Mouse (Mus musculus): ENCODE measurements around the gene Uhrf1bp1. TPM values are rescaled to one million over a fixed set of nuclear protein-coding genes. Genes with fewer than 3 reads are reported as not detected.
A peak's percentile ranks its signal among the peaks of the same experiment; 100 is the strongest.

Gene Uhrf1bp1
- polyA plus RNA-seq, 1 experiment from 2014 or later = 1.4 TPM

DNA sequence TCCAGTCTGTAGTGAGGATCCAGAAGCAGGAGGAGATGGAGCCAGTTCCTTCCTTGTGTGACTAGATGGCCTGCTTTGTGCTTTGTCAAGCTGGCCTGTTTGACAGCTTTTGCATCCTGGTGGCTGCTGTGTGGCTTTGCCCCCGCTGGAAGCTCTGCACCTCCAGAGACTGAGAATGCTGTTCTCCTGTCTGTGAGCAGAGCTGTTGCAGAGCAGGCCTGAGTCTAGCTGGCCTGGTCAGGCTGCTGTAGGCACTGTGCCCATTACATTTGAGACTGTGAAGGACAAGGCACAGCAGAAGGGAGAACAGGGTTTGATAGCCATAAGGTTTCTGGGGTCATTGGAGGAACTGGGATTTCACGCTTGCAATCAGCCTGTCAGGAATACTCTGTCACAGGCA, 85.5 kb downstream of the Uhrf1bp1 start:
- H3K9ac ChIP-seq (ENCODE audit: low read depth, low read length) = no peak overlapping the region
- H3K27me3 ChIP-seq (replicated peaks; ENCODE audit: control insufficient read depth, insufficient read depth, low read length) = no peaks in the 10 kb centered on the region
- no peak overlapping the region for H3K27ac ChIP-seq (ENCODE audit: low read depth, low read length)
- no peak for ATAC-seq
- no peak for TF ChIP-seq CTCF (IDR thresholded peaks at IDR 0.05; ENCODE audit: low read depth)
- H3K4me1 ChIP-seq (replicated peaks; ENCODE audit: control insufficient read depth, insufficient read depth, low read length) = peaks cover 13% of the 10 kb centered on the region; the same call in 1 of the 2 replicates
- H3K9me3 ChIP-seq (ENCODE audit: control insufficient read depth) = no peaks in the 10 kb centered on the region
- 67% methylated on average over 2 of the region's 2 CpGs for WGBS
- H3K4me2 ChIP-seq (replicated peaks; ENCODE audit: low read depth) = no peak overlapping the region
- H3K36me3 ChIP-seq (ENCODE audit: control insufficient read depth, insufficient read depth) = no peaks in the 10 kb centered on the region
- no peak overlapping the region for H3K4me3 ChIP-seq (ENCODE audit: low read depth, low read length)

DNA sequence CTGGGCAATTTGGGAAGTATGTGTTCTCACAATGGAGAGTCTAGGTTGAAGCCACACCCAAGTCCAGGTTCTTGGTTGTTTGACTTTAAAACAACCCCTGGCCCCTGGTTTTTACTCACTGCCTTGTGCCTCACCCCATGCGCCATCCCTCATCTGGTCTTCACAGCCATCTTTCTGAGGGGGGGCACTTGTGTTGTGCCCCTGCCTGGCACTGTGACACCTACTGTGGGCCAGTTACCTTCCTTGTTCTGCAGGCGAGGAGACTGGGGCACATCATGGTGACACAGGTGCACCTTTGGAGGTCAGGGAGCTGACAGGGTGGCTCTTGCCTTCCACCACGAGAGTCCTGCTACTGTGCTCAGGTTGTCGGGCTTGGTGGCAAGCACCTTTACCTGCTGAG, 85.9 kb downstream of the Uhrf1bp1 start:
- Histone ChIP-seq H3K9ac (ENCODE audit: low read depth, low read length) (no peak overlapping the region), H3K27ac (ENCODE audit: low read depth, low read length) (no peak overlapping the region), H3K9me3 (ENCODE audit: control insufficient read depth) (no peaks in the 10 kb centered on the region), H3K27me3 (replicated peaks; ENCODE audit: control insufficient read depth, insufficient read depth, low read length) (no peaks in the 10 kb centered on the region), H3K4me3 (ENCODE audit: low read depth, low read length) (no peak overlapping the region), H3K36me3 (ENCODE audit: control insufficient read depth, insufficient read depth) (no peaks in the 10 kb centered on the region), H3K4me1 (replicated peaks; ENCODE audit: control insufficient read depth, insufficient read depth, low read length) (peaks cover 13% of the 10 kb centered on the region; the same call in 1 of the 2 replicates), H3K4me2 (replicated peaks; ENCODE audit: low read depth) (no peak overlapping the region)
- WGBS = 84% methylated on average over 4 of the region's 4 CpGs
- no peak for TF ChIP-seq CTCF (IDR thresholded peaks at IDR 0.05; ENCODE audit: low read depth)
- ATAC-seq = no peak

DNA sequence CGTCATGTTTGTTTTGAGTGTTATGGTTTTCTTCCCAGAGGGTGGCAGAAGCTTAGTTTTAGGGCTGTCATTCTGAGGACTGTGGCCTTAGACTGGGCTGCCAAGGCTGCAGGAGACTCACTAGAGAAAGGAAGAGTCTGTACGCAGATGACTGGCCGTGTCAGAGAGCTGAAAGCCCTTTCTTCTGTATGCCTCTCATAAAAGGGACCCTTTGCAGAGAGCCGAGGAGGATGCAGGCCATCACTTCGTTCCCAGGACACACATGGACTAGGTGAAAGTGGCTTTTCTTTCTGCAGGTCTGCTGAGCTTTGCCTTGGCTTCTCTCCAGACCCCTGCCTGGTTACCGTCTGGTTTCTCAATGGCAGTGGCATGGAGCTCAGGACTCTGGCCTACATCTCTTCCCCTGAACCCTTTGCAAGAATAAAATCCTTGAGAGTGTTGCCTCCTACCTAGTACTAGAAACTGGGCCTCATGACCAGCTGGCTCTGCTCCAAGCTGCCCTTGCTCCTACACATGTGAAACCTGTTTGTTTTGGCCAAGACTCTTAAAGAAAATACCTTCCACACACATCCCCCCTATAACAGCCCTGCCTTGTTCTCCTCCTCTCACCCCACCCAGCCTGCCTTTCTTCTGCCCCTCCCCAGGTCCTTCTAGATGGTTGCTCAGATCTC, 89.4 kb downstream of the Uhrf1bp1 start:
- Histone ChIP-seq H3K4me3 (ENCODE audit: low read depth, low read length) (no peak overlapping the region), H3K4me1 (replicated peaks; ENCODE audit: control insufficient read depth, insufficient read depth, low read length) (peaks cover 9% of the 10 kb centered on the region; the same call in 1 of the 2 replicates), H3K27ac (ENCODE audit: low read depth, low read length) (peak overlapping the region; percentile 28; the same call in 1 of the 2 replicates), H3K27me3 (replicated peaks; ENCODE audit: control insufficient read depth, insufficient read depth, low read length) (no peaks in the 10 kb centered on the region), H3K4me2 (replicated peaks; ENCODE audit: low read depth) (no peak overlapping the region), H3K9ac (ENCODE audit: low read depth, low read length) (0 out of 2 replicates have a peak overlapping the region, but pooled peaks have one; percentile 11), H3K9me3 (ENCODE audit: control insufficient read depth) (0 out of 2 replicates have a peak, but pooled peaks cover 3% of the 10 kb centered on the region), H3K36me3 (ENCODE audit: control insufficient read depth, insufficient read depth) (no peaks in the 10 kb centered on the region)
- WGBS = 61% methylated on average over 6 of the region's 6 CpGs
- ATAC-seq = no peak
- no peak for TF ChIP-seq CTCF (IDR thresholded peaks at IDR 0.05; ENCODE audit: low read depth)

DNA sequence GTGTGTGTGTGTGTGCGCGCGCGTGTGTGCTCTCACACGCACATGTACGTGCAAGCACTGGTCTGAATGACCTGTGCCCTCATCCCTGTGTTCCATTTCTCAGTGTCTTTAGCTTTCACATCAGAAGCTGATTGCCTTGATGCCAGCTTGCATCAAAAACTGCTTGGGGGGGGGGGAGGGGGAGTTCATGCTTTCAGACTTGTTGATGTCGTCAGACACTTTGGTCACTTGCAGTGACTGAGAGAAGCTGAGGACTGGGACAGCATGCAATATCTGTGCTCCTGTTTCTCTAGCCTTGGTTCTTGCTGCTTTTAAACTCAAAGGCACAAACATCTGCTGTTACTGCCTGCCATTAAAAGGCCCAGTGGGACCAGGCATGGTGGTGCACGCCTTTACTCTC, 90.1 kb downstream of the Uhrf1bp1 start:
- Histone ChIP-seq H3K36me3 (ENCODE audit: control insufficient read depth, insufficient read depth) (no peaks in the 10 kb centered on the region; the same call in 1 of the 2 replicates), H3K27me3 (replicated peaks; ENCODE audit: control insufficient read depth, insufficient read depth, low read length) (no peaks in the 10 kb centered on the region), H3K27ac (ENCODE audit: low read depth, low read length) (no peak overlapping the region), H3K4me1 (replicated peaks; ENCODE audit: control insufficient read depth, insufficient read depth, low read length) (peaks cover 9% of the 10 kb centered on the region; the same call in 1 of the 2 replicates), H3K9ac (ENCODE audit: low read depth, low read length) (no peak overlapping the region), H3K4me3 (ENCODE audit: low read depth, low read length) (no peak overlapping the region), H3K9me3 (ENCODE audit: control insufficient read depth) (0 out of 2 replicates have a peak, but pooled peaks cover 3% of the 10 kb centered on the region), H3K4me2 (replicated peaks; ENCODE audit: low read depth) (no peak overlapping the region)
- ATAC-seq = no peak
- TF ChIP-seq CTCF (IDR thresholded peaks at IDR 0.05; ENCODE audit: low read depth) = no peak
- 86% methylated on average over 8 of the region's 8 CpGs for WGBS

DNA sequence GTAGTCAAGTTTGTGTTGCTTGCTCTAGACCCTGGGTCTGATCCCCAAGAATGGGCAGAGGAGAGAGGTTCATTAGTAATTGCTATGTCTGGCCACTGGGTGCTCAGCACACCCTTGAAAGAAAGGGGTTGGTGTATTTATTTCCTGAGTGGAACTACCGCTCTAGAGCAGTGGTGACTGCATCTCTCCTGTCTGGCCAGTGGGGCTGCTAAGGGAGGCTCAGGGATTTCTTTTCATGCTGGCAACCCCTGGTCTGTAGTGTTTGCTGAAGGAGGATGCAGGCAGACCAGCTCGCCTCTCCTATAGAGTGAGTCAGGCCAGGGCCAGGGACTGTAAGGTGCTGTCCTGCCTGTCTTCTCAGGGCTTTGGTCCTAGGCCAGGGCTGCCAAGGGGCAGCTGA, 90.9 kb downstream of the Uhrf1bp1 start:
- peaks cover 9% of the 10 kb centered on the region; the same call in 1 of the 2 replicates for H3K4me1 ChIP-seq (replicated peaks; ENCODE audit: control insufficient read depth, insufficient read depth, low read length)
- no peak overlapping the region for H3K27ac ChIP-seq (ENCODE audit: low read depth, low read length)
- ATAC-seq = no peak
- 0 out of 2 replicates have a peak, but pooled peaks cover 3% of the 10 kb centered on the region for H3K9me3 ChIP-seq (ENCODE audit: control insufficient read depth)
- no peak overlapping the region for H3K9ac ChIP-seq (ENCODE audit: low read depth, low read length)
- H3K4me2 ChIP-seq (replicated peaks; ENCODE audit: low read depth) = no peak overlapping the region
- 80% methylated on average over 2 of the region's 2 CpGs for WGBS
- no peaks in the 10 kb centered on the region for H3K27me3 ChIP-seq (replicated peaks; ENCODE audit: control insufficient read depth, insufficient read depth, low read length)
- no peaks in the 10 kb centered on the region; the same call in 1 of the 2 replicates for H3K36me3 ChIP-seq (ENCODE audit: control insufficient read depth, insufficient read depth)
- TF ChIP-seq CTCF (IDR thresholded peaks at IDR 0.05; ENCODE audit: low read depth) = 0 out of 2 replicates have a peak, but pooled peaks have one; percentile 9
- no peak overlapping the region for H3K4me3 ChIP-seq (ENCODE audit: low read depth, low read length)

Other genes starting within 250 kb of the Uhrf1bp1 start
- gene Nudt3, start 232.9 kb upstream of the Uhrf1bp1 start, polyA plus RNA-seq (2015; fragmentation: Nextera tagmentation; extraction: Ambion mirVana) = 43.3 and 43.4 TPM in 2 replicates
- not detected in 2 replicates for gene RPS10-NUDT3, start 221.2 kb upstream of the Uhrf1bp1 start, polyA plus RNA-seq (2015; fragmentation: Nextera tagmentation; extraction: Ambion mirVana)
- gene Rps10, start 219.8 kb upstream of the Uhrf1bp1 start, polyA plus RNA-seq (2015; fragmentation: Nextera tagmentation; extraction: Ambion mirVana) = 591 and 603 TPM in 2 replicates
- 1.2 and 1.4 TPM in 2 replicates for gene Pacsin1, start 200.9 kb upstream of the Uhrf1bp1 start, polyA plus RNA-seq (2015; fragmentation: Nextera tagmentation; extraction: Ambion mirVana)
- gene Spdef, start 127.5 kb upstream of the Uhrf1bp1 start, polyA plus RNA-seq (2015; fragmentation: Nextera tagmentation; extraction: Ambion mirVana) = 8.9 and 9.9 TPM in 2 replicates
- gene D17Wsu92e, start 35.8 kb upstream of the Uhrf1bp1 start, polyA plus RNA-seq (2015; fragmentation: Nextera tagmentation; extraction: Ambion mirVana) = 27.4 and 29.5 TPM in 2 replicates
- gene Snrpc, start 18.3 kb upstream of the Uhrf1bp1 start, polyA plus RNA-seq (2015; fragmentation: Nextera tagmentation; extraction: Ambion mirVana) = 156 and 160 TPM in 2 replicates
- 9.8 and 10.0 TPM in 2 replicates for gene Anks1, start 52.9 kb downstream of the Uhrf1bp1 start, polyA plus RNA-seq (2015; fragmentation: Nextera tagmentation; extraction: Ambion mirVana)
- 26.1 and 28.6 TPM in 2 replicates for gene Taf11, start 53.4 kb downstream of the Uhrf1bp1 start, polyA plus RNA-seq (2015; fragmentation: Nextera tagmentation; extraction: Ambion mirVana)
- gene Tcp11, start 224.2 kb downstream of the Uhrf1bp1 start, polyA plus RNA-seq (2015; fragmentation: Nextera tagmentation; extraction: Ambion mirVana) = 1.6 and 1.7 TPM in 2 replicates

All from intestine, postnatal 0 days (tissue).